Mouse (Mus musculus) mesoderm, embryonic 11.5 days (tissue): ENCODE measurements at regions not wholly inside any gene's neighbourhood (a gene's known extent, or its start where the extent isn't known, plus 50 kb on each side); places are given as distances from the start of the nearest gene placed in this dataset.

ENCODE experiments used
- DNase-seq: peaks from one replicate; pipeline ENCODE4 v3.0.0-alpha.2; 2012; ENCODE audit warnings: low read depth, low spot score

GRCm38 (mm10) chr8:90192856-90193255, 155.3 kb downstream of the Tox3 start:
- DNase-seq, result peak; percentile 24

GRCm38 (mm10) chr8:90182807-90183206, 165.3 kb downstream of the Tox3 start:
- DNase-seq, result no peak

DNA sequence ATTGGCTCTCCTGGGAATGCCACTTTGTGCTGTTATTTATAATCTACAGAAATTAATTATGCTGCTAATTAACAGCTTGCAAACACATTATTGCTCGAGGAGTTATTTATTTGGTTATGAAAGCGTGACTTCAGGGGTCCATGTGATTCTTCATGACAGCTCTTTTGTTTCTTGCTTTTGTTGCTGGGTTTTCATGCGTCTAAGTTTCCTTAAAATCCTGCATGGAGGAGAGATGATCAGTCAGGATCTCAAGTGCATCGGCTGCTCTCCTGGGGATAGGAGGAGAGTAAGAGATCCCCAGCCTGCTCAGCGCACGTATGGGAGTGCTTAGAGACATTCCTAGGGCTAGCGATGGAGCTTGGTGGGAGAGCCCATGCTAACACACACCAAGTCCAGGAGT, 171.4 kb downstream of the Tox3 start:
- DNase-seq, result no peak

DNA sequence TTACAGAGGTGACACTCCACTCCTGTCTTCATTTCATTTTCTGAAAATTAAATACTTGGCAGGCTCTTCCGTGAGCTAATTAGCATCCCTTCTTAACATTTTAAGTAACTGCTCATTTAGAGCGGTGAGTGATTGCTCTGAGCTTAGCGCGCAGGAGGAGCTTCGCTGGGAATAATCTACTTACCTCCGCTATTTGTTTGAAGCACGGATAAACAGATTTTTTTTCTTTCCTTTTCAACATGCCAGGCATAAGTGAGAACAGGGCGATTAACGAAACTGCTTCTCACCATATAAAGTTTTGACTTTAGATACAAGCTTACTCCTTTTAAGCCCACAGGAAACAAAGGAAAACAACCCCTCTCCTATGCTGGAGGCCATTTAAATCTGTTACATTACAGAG, 171.8 kb downstream of the Tox3 start:
- DNase-seq, result no peak

DNA sequence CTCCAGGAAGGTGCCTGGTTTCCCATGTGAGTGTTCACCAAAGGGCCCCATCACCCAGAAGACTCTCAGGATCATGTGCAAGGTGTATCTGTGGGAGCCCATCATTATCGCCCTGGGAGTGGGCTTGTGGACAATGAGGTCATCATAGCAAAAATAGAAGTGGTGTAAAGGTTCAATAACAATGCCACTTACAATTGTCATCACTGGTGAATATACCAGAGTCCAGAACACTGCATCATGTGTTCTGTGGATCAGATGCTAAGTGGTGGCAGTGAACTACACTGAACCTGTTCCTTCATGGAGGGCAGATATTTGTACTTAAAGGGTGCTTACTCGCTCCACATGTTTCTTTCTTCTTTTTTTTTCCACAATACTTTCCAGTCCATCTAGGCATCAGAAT, 181.5 kb downstream of the Tox3 start:
- DNase-seq, result no peak

DNA sequence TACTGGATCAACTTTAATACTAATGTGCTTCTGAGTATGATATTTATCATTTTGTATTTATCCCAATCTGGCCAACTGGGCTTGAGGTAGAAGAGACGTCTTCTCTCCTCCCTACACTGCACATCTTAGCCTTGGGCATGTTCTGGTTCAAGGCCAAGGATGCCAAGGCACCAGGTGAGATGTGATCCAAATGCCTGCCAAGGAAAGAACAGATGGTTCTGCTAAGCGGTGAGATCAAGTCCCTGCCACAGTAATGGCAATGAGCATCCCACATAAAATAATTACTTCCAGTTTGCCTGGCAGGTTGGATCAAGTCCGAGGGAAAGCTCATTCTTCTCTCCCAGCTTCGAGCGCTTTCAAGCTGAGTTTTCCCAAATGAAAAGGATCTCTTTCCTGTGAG, 196.7 kb downstream of the Tox3 start:
- DNase-seq, result no peak

DNA sequence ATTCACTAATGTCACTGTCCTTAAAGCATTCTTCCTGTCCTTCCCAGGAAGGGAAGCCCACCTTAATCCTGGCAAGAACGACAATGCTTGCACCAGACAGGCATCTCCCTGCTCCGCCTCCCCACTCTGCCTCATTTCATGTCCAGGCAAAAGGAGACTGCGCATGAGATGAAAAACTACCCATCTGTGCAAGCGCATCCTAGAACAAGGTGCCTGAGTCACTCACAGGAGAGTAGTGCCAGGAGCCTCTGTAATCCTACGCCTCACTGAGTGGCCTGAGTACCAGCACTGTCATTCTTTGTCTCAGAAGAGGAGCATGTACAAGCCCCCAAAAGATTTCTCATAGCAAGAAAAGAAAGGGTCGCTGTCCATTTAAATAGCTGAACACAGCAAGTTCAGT, 198.2 kb downstream of the Tox3 start:
- DNase-seq, result no peak

- DNase-seq, result no peak
Measured at GRCm38 (mm10) chr8:90134626-90135025, 213.5 kb downstream of the Tox3 start.

DNA sequence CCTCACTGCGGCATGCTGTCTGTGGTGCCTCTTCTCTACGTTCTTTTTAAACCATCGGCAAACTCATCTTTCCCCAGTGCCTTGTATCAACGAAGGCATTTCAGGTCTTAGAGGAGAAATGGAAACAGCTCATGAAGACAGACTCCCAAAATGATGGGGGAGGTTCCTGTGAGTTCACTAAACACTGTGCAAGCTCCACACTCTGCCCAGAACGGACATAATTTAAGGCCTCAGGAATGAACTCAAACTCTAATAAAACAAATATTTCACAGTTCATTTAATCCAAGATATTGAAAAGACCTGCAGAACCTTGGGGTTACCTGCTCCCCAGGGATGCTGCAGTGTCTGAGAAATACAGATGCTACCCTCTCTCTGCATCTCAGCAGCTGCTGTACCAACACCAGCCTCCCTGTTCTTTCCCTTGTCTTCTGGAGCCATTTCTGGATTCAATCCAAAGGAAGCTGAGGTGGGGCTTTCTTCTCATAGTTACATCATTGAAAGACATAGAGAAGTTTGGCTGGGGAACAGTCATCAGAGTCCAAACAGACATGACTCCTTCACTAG, 217.4 kb downstream of the Tox3 start:
- DNase-seq, result no peak

GRCm38 (mm10) chr8:90125426-90125825, 222.7 kb downstream of the Tox3 start:
- no peak for DNase-seq

GRCm38 (mm10) chr8:90123101-90123500, 225.0 kb downstream of the Tox3 start:
- no peak for DNase-seq

GRCm38 (mm10) chr8:90121935-90122334, 226.2 kb downstream of the Tox3 start:
- no peak for DNase-seq

GRCm38 (mm10) chr8:90121017-90121416, 227.1 kb downstream of the Tox3 start:
- no peak for DNase-seq

- no peak for DNase-seq
Measured at GRCm38 (mm10) chr8:90115436-90115835, 232.7 kb downstream of the Tox3 start.

- DNase-seq, result no peak
Measured at GRCm38 (mm10) chr8:90100509-90100908, 247.6 kb downstream of the Tox3 start.

GRCm38 (mm10) chr8:90082630-90083029, 265.5 kb downstream of the Tox3 start:
- DNase-seq, result no peak

GRCm38 (mm10) chr8:90076381-90076780, 271.8 kb downstream of the Tox3 start:
- DNase-seq, result peak; percentile 79

- no peak for DNase-seq
Measured at GRCm38 (mm10) chr8:90075796-90076195, 272.3 kb downstream of the Tox3 start.

- DNase-seq, result no peak
Measured at GRCm38 (mm10) chr8:90070006-90070405, 278.1 kb downstream of the Tox3 start.

DNA sequence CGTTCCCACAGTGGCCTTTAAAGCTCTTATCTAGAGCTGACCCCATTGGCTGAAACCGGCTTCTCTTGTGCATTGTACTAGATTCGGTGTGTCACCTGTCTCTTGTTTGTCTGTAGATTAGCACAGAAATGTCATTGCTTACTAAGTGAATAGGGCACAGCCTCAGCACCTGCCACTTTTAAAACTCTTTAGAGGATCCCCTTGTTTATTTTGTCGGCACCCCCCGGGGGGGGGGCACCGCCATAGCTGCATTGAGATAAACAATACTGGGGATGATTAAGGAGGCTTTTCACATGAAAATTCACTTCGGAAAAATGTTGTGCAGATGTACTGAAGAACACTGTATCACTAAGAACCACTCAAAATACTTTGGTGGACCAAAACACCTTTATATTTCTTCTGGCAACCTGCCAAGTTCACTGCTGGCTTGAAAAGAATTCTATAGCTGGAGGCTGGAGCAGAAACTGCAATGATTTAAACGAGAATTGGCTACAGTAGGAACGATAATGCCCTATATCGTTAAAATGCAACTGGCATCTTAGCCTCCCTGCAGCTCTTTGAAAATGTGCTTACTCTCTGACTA, 278.6 kb downstream of the Tox3 start:
- DNase-seq, result peak; percentile 38

DNA sequence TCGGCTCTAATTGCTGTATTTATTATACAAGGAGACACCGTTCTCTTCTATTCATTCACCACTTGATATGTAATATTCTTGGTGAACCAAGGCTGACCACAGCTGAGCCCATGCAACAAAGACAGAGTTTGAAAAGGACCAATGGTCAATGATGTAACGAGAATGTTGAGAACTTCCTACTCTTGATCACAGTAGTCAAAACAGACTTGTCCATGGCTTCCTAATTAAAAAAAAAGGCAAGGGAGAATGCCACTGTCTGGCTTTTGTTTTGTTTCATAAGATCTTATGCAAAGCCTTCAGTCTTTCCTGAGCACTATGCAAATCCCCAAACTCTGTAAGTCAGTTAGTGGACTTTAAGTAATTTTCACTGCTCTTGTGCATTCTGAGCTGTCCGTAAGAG, 279.7 kb downstream of the Tox3 start:
- no peak for DNase-seq

GRCm38 (mm10) chr8:90064381-90064780, 283.8 kb downstream of the Tox3 start:
- DNase-seq, result peak; percentile 39

- no peak for DNase-seq
Measured at GRCm38 (mm10) chr8:90063291-90063690, 284.9 kb downstream of the Tox3 start.

GRCm38 (mm10) chr8:90058631-90059166, 289.4 kb downstream of the Tox3 start:
- no peak for DNase-seq
